Mouse (Mus musculus) liver, embryonic 14.5 days (tissue): ENCODE data around the gene Hexa.

ENCODE experiments used
- CTCF ChIP-seq: IDR thresholded peaks from 2 replicates; pipeline ENCODE4 v1.5.1; 2016; ENCODE audit warnings: antibody characterized with exemption, low read depth, control low read depth
- EP300 ChIP-seq: IDR thresholded peaks from 2 replicates; pipeline ENCODE4 v1.6.1; 2016; ENCODE audit warnings: antibody characterized with exemption, low read depth

DNA sequence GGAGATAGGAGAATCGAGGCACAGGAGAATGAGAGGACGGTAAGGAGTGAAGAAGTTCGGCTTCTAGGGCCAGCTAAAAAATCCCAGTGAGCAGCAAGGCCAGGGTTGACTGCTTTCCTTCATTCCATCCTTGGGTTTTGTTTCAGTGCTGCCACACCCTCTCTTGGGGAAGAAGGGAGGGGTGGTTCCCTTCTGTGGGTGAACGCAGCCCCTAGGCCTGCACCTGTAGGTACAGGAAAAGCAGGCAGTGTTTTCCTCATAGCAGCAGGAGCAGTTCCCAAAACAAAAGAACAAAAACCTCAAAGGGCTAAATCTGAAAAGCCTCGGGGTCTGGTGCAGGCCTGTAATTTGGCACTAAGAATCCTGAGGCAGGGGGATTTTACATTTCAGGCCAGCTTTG is 7.7 kb upstream of the Hexa start:
- TF ChIP-seq CTCF, result no peak
- no peak for TF ChIP-seq EP300
